Mouse (Mus musculus) frontal cortex, adult 2 months (tissue): ENCODE results near the gene Prl2a1. TPM values are rescaled to one million over a fixed set of nuclear protein-coding genes. Genes with fewer than 3 reads are reported as not detected.
"Not testable (repeated sequence)": the region's sequence is repeated elsewhere in the genome, so short reads cannot be mapped to it uniquely, and the experiment has no call there.

Experiments
- DNase-seq, 2 experiments: peaks; one replicate each; pipeline ENCODE4 v3.0.0; 2022; ENCODE audit warnings: low spot score in 1 of 2; ENCODE audit errors: extremely low spot score in 1 of 2
- polyA plus RNA-seq: library from polyadenylated mRNA; depleted of rRNA; stranded (reverse); fragments of >200 nt; gene quantifications from 2 replicates; pipeline ENCODE4 v1.2.3, GENCODE M21; 2012; rRNA removed

Prl2a1 gene
- 2.7 and 7.9 TPM in 2 replicates for polyA plus RNA-seq

- no peak for DNase-seq
These were observed at the start of gene Prl2a1 for GRCm38 (mm10) chr13:27801354-27801753. Gene Prl2a1 (plus strand): TSS chr13:27801654.

GRCm38 (mm10) chr13:27780704-27781103 lies 20.8 kb upstream of the Prl2a1 start, which contains the start of gene Prl7c1:
Gene Prl7c1 (minus strand): TSS chr13:27780804.
- DNase-seq = not testable (repeated sequence)

DNA sequence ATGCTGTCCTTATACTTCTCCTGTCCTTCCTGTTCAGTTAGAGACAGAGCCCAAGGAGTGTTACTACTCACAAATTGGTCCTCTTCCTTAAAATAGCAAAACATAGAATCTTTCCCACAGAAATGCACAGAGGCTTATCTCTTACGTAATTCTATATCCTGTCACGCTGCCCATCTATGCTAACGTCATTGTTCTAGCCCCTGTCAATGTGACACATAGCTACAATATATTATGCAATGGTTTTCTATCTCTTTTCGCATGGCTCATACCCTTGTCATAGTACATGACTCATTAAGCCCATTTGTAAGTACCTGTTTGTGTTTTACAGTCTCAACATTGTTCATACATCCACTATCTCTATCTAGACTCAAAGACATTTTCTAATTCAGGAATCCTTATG lies 2.2 kb upstream of the Prl2a1 start:
- DNase-seq = no peak

DNA sequence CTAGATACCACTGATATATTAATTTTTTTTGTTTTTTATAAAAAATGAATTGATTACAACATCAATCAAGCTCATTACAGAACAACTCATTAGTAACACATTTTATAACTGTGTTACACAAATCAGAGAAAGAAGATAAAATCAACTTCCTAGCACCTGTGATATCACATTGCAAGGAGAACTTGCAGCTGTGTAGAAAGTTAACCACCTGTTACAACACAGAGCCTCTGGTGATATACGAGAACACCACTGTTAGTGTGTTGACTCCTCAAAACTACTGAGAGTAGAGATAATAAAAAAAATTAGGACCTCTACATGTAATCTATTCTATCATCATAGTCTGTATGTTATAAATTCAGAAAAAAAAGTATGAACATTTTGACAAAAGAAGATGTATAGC lies 1.3 kb downstream of the Prl2a1 start:
- no peak for DNase-seq

DNA sequence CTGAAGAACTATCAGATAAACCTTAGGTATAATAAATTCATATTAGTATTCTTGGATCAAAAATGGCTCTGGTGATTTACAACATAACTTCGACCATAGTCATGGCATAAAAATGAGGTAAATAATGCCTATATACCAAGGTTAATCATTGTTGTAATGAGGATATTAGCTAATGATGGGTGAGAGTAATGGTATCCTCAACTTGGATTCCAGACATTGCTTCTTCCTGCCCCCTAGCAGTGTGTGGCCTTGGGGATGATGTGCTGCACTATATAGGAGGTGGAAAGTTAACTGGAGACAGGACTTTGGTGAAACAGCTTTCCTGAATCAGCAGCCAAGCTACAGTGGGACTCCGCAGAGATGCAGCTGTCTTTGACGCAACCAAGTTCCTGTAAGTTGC lies 47.6 kb downstream of the Prl2a1 start, which contains the start of gene Prl2c1:
TSS of gene Prl2c1 (plus strand) at position 301 of the 400 bp plus-strand sequence.
- DNase-seq = no peak

Other genes starting within 250 kb of the Prl2a1 start
- gene Prl8a9, start 237.0 kb upstream of the Prl2a1 start, polyA plus RNA-seq = 2.8 and 6.9 TPM in 2 replicates
- gene Prl8a1, start 219.5 kb upstream of the Prl2a1 start, polyA plus RNA-seq = 0.25 TPM in 1 of 2 replicates, not detected in the other
- gene Prl7b1, start 191.1 kb upstream of the Prl2a1 start, polyA plus RNA-seq = 0.36 and 0.46 TPM in 2 replicates
- 1.7 and 6.3 TPM in 2 replicates for gene Prl7a1, start 159.2 kb upstream of the Prl2a1 start, polyA plus RNA-seq
- gene Prl7a2, start 133.6 kb upstream of the Prl2a1 start, polyA plus RNA-seq = 1.1 and 3.6 TPM in 2 replicates
- 2.5 and 7.0 TPM in 2 replicates for gene Prl7d1, start 84.9 kb upstream of the Prl2a1 start, polyA plus RNA-seq
- gene Prl7c1, start 20.9 kb upstream of the Prl2a1 start, polyA plus RNA-seq = 0.26 and 0.50 TPM in 2 replicates
- gene Prl2c1, start 47.7 kb downstream of the Prl2a1 start, polyA plus RNA-seq = 0.69 TPM in 1 of 2 replicates, not detected in the other
- 0.56 and 0.90 TPM in 2 replicates for gene Prl4a1, start 214.6 kb downstream of the Prl2a1 start, polyA plus RNA-seq